Mouse (Mus musculus) megakaryocyte, embryonic 14.5 days (primary cell): ENCODE results near the gene B3gnt6.

ENCODE experiments used
- FLI1 ChIP-seq: IDR thresholded peaks from 2 replicates; pipeline ENCODE4 v1.6.1; 2012; ENCODE audit warnings: low read length, inconsistent platforms, mixed read lengths
- GATA1 ChIP-seq: IDR thresholded peaks from 3 replicates; pipeline ENCODE4 v1.6.1; 2012; ENCODE audit warnings: mixed read lengths, low read length, inconsistent platforms, borderline replicate concordance

DNA sequence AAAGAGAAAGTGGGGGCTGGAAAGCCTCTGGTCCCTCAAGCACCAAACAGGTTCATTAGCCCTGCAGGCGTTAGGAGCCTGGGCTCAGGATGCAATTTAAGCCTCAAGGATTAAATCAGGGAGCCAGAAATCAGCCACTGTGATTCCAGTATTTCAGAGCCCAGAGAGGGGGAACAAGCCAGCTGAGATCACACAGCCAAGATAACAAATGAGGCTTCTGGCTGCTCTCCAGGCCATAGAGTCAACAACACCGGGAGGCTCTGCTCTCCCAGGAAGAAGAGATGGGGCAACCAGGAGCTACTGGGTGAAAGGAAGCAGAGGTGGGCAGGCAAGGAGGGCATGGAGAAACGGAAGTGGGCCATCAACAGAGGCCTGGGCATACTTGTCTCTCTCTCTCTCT, 35.6 kb downstream of the B3gnt6 start:
- no peak for TF ChIP-seq GATA1
- TF ChIP-seq FLI1, result no peak
